Mouse (Mus musculus): ENCODE measurements around the gene Anp32e. TPM values are rescaled to one million over a fixed set of nuclear protein-coding genes. Genes with fewer than 3 reads are reported as not detected.
"Not testable (repeated sequence)": the region's sequence is repeated elsewhere in the genome, so short reads cannot be mapped to it uniquely, and the experiment has no call there.

Gene Anp32e
- polyA plus RNA-seq, 1 experiment from 2014 or later = 224 TPM

DNA sequence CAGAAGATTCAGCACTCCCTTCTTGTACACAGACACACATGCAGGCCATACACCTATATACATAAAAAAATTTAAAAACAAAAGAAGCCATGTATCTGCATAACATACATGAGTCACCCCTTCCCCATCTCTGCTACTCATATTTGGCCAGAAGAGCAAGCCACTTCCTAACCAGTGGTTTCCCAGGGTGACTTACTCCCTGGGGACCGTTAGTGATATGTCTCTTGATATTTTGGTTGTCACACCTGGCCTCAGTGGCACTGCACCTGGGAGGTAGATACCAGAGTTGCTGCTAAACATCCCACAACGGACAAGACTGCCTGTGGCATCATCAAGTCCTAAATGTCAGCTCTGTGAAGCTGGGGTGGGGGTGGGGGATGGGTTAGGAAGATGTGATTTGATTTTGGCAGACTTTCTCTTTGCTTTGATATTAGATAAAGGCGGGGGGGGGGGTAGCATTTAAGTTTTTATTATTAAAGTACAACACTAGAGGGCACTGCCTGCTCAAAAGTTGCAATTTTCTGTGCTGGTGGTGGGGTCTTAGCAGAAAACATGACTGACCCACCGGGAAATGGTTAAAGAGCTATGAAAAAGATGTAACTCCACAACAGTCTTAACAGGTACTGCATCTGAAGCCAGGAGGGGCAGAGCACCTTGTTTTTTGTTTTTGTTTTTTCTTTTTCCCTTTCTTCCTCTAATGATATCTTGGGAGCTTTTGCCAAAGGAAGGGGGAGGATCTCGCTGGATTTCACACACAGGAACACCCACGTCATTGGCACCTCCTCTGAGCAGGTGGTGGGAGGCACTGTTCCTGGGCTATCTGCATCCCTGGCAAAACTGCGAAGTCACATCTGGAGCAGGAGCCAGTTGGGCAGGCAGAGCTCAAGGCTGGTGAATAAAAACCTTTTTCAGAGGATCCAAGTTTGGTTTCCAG, 36.7 kb downstream of the Anp32e start:
- TF ChIP-seq CTCF (IDR thresholded peaks at IDR 0.05) = peak; percentile 78
- ATAC-seq (peak; percentile 11), DNase-seq (ENCODE audit: low read depth, low spot score) (no peak)
- ChIA-PET POLR2A (interaction anchor here (0.6 to 1.5 kb wide), 8 partner anchors 9 to 137 kb away, joined by 3 to 8 read pairs (median 3); partner anchors contain the start of gene Vps45), CTCF (interaction anchor here (0.8 to 2.7 kb wide), 30 partner anchors 9 to 317 kb away, joined by 3 to 24 read pairs (median 3); partner anchors contain the start of gene Vps45)
- in situ Hi-C loops (cut with MboI; ENCODE audit: low pct_unique_long_range_greater_than_20kb) = loop anchor here (5.0 kb wide), 1 partner anchor 182 kb away; no protein-coding TSS in a partner anchor
- H3K27me3 ChIP-seq = no peaks in the 10 kb centered on the region

- ChIA-PET CTCF (interaction anchor here (1.3 to 2.2 kb wide), 4 partner anchors 10 to 81 kb away, joined by 3 to 6 read pairs (median 4); partner anchors contain the start of gene Plekho1), POLR2A (interaction anchor here (1.1 kb wide), 1 partner anchor 26 kb away, joined by 10 read pairs; no protein-coding TSS in a partner anchor)
- no peaks in the 10 kb centered on the region for H3K27me3 ChIP-seq
- ATAC-seq (no peak), DNase-seq (ENCODE audit: low read depth, low spot score) (no peak)
- TF ChIP-seq CTCF (IDR thresholded peaks at IDR 0.05) = no peak
- in situ Hi-C loops (cut with MboI; ENCODE audit: low pct_unique_long_range_greater_than_20kb) = loop anchor here (5.0 kb wide), 1 partner anchor 178 kb away; no protein-coding TSS in a partner anchor
These were observed 40.2 kb downstream of the Anp32e start for GRCm38 (mm10) chr3:95969277-95969676.

DNA sequence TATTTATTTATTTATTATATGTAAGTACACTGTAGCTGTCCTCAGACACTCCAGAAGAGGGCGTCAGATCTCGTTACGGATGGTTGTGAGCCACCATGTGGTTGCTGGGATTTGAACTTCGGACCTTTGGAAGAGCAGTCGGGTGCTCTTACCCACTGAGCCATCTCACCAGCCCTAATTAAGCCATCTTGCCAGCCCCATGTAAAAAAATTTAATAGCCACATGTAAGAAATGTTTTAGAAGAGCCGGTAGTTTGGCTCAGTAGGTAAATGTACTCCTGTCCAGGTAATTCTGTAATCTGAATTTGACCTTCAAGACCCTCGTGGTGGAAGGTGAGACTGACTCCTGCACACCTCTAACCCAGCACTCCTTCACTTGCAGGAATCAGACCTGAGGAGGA, 41.6 kb downstream of the Anp32e start:
- ATAC-seq; in situ Hi-C loops (cut with MboI; ENCODE audit: low pct_unique_long_range_greater_than_20kb); POLR2A ChIA-PET; DNase-seq (ENCODE audit: low read depth, low spot score); CTCF ChIA-PET; H3K27me3 ChIP-seq: not testable (repeated sequence)

GRCm38 (mm10) chr3:95972251-95972872, 43.3 kb downstream of the Anp32e start:
- ATAC-seq (no peak), DNase-seq (ENCODE audit: low read depth, low spot score) (no peak)
- CTCF ChIA-PET = interaction anchor here (0.9 to 1.4 kb wide), 3 partner anchors 9 to 80 kb away, joined by 3 to 4 read pairs (median 4); no protein-coding TSS in a partner anchor
- H3K27me3 ChIP-seq = no peaks in the 10 kb centered on the region
- POLR2A ChIA-PET = no interaction called here
- TF ChIP-seq CTCF (IDR thresholded peaks at IDR 0.05) = no peak
- in situ Hi-C loops (cut with MboI; ENCODE audit: low pct_unique_long_range_greater_than_20kb) = no loop called here

DNA sequence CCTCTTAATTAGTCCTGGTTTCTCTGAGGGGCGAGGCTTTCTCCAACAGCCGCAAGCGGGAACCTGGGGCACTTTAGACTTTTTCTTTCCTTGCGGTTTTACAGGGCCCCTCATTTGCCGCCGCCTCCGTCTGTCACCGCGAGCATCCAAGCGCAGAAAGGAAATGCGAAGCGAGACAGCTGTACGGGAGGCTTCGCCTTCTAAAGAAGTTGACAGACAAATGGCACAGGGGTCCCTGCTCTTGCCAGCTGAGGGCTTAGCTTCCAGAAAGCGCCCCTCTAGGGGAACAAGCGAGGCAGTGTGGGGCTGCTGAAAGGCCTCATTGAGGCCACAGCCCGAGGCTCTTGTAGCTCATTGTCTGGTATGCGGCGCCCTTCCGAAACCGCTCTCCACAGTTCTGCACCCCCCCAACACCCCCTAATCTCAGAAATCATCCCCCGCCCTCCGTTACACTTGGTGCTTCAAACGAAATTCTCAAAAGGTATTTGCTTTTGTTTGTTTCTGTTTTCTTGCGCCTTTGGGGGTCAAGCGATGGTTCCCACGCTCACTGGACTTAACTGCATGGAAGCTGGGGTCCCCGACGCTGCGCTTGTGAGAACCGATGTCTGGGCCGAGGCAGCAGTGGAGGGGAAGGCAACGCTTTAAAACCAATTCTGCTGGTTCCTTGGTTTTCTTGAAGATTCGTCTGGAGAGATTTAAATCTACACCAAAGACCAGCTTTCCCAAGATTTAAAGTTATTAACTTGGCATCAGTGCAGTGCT, 44.0 kb downstream of the Anp32e start:
- DNase-seq (ENCODE audit: low read depth, low spot score) = no peak
- TF ChIP-seq CTCF (IDR thresholded peaks at IDR 0.05) = no peak
- in situ Hi-C loops (cut with MboI; ENCODE audit: low pct_unique_long_range_greater_than_20kb) = no loop called here
- H3K27me3 ChIP-seq = no peaks in the 10 kb centered on the region
- no peak for ATAC-seq
- POLR2A ChIA-PET = no interaction called here
- CTCF ChIA-PET = interaction anchor here (1.3 to 1.6 kb wide), 4 partner anchors 9 to 84 kb away, joined by 3 to 4 read pairs (median 4); no protein-coding TSS in a partner anchor

DNA sequence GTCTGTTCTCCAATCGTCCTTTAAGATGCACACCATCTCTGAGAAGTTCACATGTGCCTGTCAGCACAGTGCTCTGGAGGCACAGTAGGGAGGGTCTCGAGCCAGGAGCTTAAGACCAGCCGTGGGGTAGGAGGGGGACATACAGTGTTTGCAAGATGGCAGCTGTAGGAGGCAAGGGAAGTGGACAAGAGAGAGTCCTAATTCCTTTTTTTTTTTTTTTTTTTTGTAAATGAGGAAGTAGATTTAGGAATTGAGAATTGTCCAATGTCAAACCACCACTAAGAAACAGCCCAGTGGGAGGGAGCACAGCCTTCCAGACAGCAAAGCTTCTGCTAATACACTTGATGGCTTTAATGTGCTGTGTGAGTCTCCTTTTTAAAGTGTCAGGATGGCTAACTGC, 48.0 kb downstream of the Anp32e start:
- in situ Hi-C loops (cut with MboI; ENCODE audit: low pct_unique_long_range_greater_than_20kb) = no loop called here
- no peak for ATAC-seq
- CTCF ChIA-PET = interaction anchor here (0.7 kb wide), 1 partner anchor 11 kb away, joined by 3 read pairs; no protein-coding TSS in a partner anchor
- no peak for TF ChIP-seq CTCF (IDR thresholded peaks at IDR 0.05)
- POLR2A ChIA-PET = interaction anchor here (0.8 kb wide), 1 partner anchor 81 kb away, joined by 3 read pairs; the partner anchor contains the start of gene Vps45
- no peaks in the 10 kb centered on the region for H3K27me3 ChIP-seq
- no peak for DNase-seq (ENCODE audit: low read depth, low spot score)

DNA sequence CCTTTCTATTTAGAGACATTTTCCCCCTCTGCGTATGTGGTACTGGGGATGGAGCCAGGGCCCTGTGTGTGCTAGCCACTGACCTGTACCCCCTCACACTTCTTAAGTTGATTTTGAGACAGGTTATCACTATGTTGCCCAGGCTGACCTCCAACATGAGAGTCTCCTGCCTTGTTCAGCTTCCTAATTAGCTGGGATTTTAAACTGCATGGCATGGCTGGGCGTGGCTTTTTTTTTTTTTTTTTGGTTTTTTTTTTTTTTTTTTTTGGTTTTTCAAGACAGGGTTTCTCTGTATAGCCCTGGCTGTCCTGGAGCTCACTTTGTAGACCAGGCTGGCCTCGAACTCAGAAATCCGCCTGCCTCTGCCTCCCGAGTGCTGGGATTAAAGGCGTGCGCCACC, 48.5 kb downstream of the Anp32e start:
- ATAC-seq; POLR2A ChIA-PET; H3K27me3 ChIP-seq; in situ Hi-C loops (cut with MboI; ENCODE audit: low pct_unique_long_range_greater_than_20kb); DNase-seq (ENCODE audit: low read depth, low spot score): not testable (repeated sequence)
- CTCF ChIA-PET = interaction anchor here (0.7 to 1.5 kb wide), 2 partner anchors 11 kb away, joined by 3 to 8 read pairs; no protein-coding TSS in a partner anchor

DNA sequence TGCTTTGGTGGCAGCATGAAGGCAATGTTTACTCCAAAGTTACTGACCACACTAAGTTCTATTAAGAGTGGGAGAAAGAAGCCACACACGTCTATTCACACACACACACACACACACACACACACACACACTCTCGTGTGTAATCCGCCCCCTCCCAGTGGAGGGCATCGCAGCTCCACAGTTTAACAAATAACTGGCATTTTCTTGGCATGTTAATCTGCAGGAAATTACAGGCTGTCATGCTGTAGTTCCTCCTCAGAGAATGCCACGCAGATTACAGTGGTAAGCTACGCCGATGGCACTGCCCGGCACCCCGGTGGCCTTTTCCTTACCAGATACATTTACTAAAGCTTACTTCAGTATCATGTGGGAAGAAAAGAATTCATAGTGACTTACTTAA, 49.2 kb downstream of the Anp32e start:
- no peak for ATAC-seq
- ChIA-PET POLR2A (interaction anchor here (0.8 kb wide), 1 partner anchor 35 kb away, joined by 3 read pairs; no protein-coding TSS in a partner anchor), CTCF (interaction anchor here (1.2 to 1.5 kb wide), 2 partner anchors 10 to 15 kb away, joined by 4 to 8 read pairs; no protein-coding TSS in a partner anchor)
- no peak for DNase-seq (ENCODE audit: low read depth, low spot score)
- TF ChIP-seq CTCF (IDR thresholded peaks at IDR 0.05) = no peak
- H3K27me3 ChIP-seq = no peaks in the 10 kb centered on the region
- in situ Hi-C loops (cut with MboI; ENCODE audit: low pct_unique_long_range_greater_than_20kb) = no loop called here

- in situ Hi-C loops (cut with MboI; ENCODE audit: low pct_unique_long_range_greater_than_20kb) = no loop called here
- CTCF ChIA-PET = interaction anchor here (0.6 to 1.2 kb wide), 3 partner anchors 9 to 91 kb away, joined by 3 to 4 read pairs (median 3); no protein-coding TSS in a partner anchor
- ATAC-seq = no peak
- POLR2A ChIA-PET = interaction anchor here (0.9 kb wide), 1 partner anchor 9 kb away, joined by 3 read pairs; no protein-coding TSS in a partner anchor
- TF ChIP-seq CTCF (IDR thresholded peaks at IDR 0.05) = no peak
- H3K27me3 ChIP-seq = no peaks in the 10 kb centered on the region
- no peak for DNase-seq (ENCODE audit: low read depth, low spot score)
These were observed 51.4 kb downstream of the Anp32e start for GRCm38 (mm10) chr3:95980276-95980970.

All from Patski (cell line).